Mouse (Mus musculus): ENCODE results near the gene Uba52.

DNA sequence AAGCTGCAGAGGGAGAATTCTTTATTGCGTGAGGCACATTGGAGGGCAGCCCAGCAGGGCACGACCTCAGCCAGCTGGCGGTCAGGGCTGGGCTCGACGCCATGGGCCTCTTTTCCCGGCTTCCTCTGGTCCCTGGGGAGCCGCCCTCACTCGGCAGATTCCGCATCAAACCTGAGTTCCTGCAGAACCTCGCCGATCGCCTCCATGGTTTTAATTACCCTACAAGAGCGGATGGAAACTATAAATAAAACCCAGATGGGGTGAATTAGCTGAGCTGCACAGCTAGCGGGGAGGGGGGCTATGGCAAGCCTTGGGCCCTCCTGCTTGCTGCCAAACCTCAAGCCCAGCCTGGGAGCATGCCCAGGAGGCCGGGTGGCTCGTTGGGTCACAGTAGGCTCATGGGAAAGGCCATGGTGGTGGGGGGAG lies 6.3 kb downstream of the Uba52 start:
- TF ChIP-seq CTCF (IDR thresholded peaks at IDR 0.05; ENCODE audit: control insufficient read depth, insufficient read depth, insufficient replicate concordance, low read depth, low read length) (no peak), POLR2A (IDR thresholded peaks at IDR 0.05; ENCODE audit: control insufficient read depth, low read depth, low read length) (no peak)

Measured in testis, adult 2 months (tissue).